Mouse (Mus musculus) liver, adult 2 months (tissue): Measurements from ENCODE around the gene Cisd2.

Source experiments
- CTCF ChIP-seq: fragments of 200-500 bp; IDR thresholded peaks from 2 replicates; pipeline ENCODE4 v1.5.1; 2011; ENCODE audit warnings: low read depth, low read length, control low read depth
- POLR2A ChIP-seq: fragments of 200-500 bp; IDR thresholded peaks from 2 replicates; pipeline ENCODE4 v1.6.1; 2011; ENCODE audit warnings: low read length, control low read depth; ENCODE audit not compliant: insufficient read depth; ENCODE audit errors: extremely low read depth

GRCm38 (mm10) chr3:135417245-135417644 is 6.5 kb downstream of the Cisd2 start:
- no peak for TF ChIP-seq CTCF
- no peak for TF ChIP-seq POLR2A
